Mouse (Mus musculus): ENCODE data around the gene Anks1b.

GRCm38 (mm10) chr10:90630099-90630698 is 756.9 kb downstream of the Anks1b start:
- TF ChIP-seq CTCF (conservative IDR thresholded peaks at IDR 0.05; ENCODE audit: insufficient read depth, insufficient read length, low read depth, low read length) (no peak), POLR2A (IDR thresholded peaks at IDR 0.05; ENCODE audit: low read depth, low read length) (no peak)

Measured in kidney, adult 2 months (tissue).